Mouse (Mus musculus) limb, embryonic 13.5 days (tissue): ENCODE data around the gene Ppargc1a. TPM values are rescaled to one million over a fixed set of nuclear protein-coding genes. Genes with fewer than 3 reads are reported as not detected.
A peak's percentile ranks its signal among the peaks of the same experiment; 100 is the strongest.

Source experiments
- ATAC-seq: fragments of 200-750 bp; cut with Nextera tagmentation; 2 replicates; pipeline ENCODE4 v1.8.0; 2017; ENCODE audit warnings: low read depth, moderate number of reproducible peaks, moderate TSS enrichment; ENCODE audit not compliant: low FRiP score
- H3K27ac ChIP-seq: fragments of 300-500 bp; sonication (generic); 2 replicates; pipeline ENCODE4 v1.5.1; 2015; ENCODE audit warnings: inconsistent platforms, mild to moderate bottlenecking, moderate library complexity
- H3K27me3 ChIP-seq: fragments of 300-500 bp; sonication (generic); 2 replicates; pipeline ENCODE4 v1.6.1; 2015; ENCODE audit warnings: mild to moderate bottlenecking, inconsistent platforms
- H3K36me3 ChIP-seq: fragments of 300-500 bp; sonication (generic); 2 replicates; pipeline ENCODE4 v1.6.1; 2015; ENCODE audit warnings: inconsistent platforms, mild to moderate bottlenecking, moderate library complexity
- H3K4me1 ChIP-seq: fragments of 300-500 bp; sonication (generic); 2 replicates; pipeline ENCODE4 v1.6.1; 2015; ENCODE audit warnings: inconsistent platforms
- H3K4me2 ChIP-seq: fragments of 300-500 bp; sonication (generic); replicated peaks from 2 replicates; pipeline ENCODE4 v1.6.1; 2015; ENCODE audit warnings: inconsistent platforms, mild to moderate bottlenecking, moderate library complexity
- H3K4me3 ChIP-seq: fragments of 300-500 bp; sonication (generic); 2 replicates; pipeline ENCODE4 v1.5.1; 2015; ENCODE audit warnings: moderate library complexity, mild to moderate bottlenecking, inconsistent platforms
- H3K9ac ChIP-seq: fragments of 300-500 bp; sonication (generic); 2 replicates; pipeline ENCODE4 v1.6.1; 2015; ENCODE audit warnings: mild to moderate bottlenecking, inconsistent platforms
- H3K9me3 ChIP-seq: fragments of 300-500 bp; sonication (generic); 2 replicates; pipeline ENCODE4 v1.6.1; 2016; ENCODE audit warnings: inconsistent platforms
- WGBS: fragments of 180-500 bp; shearing (Covaris S2); methylation state at CpG from one replicate; pipeline ENCODE4 v1.1.7; 2015; 5-methylcytosine and 5-hydroxymethylcytosine counted together
- polyA plus RNA-seq: library from polyadenylated mRNA; unstranded; fragments of >200 nt; fragmentation: Nextera tagmentation; extraction: Ambion mirVana; gene quantifications from 2 replicates; pipeline ENCODE4 v1.2.1, GENCODE M21; 2015

Gene Ppargc1a
- polyA plus RNA-seq, 1 experiment from 2014 or later, result 2.6 TPM

GRCm38 (mm10) chr5:51483768-51484167, 83.8 kb downstream of the Ppargc1a start:
- Histone ChIP-seq H3K4me2 (no peak overlapping the region), H3K9me3 (no peaks in the 10 kb centered on the region), H3K36me3 (no peaks in the 10 kb centered on the region), H3K9ac (no peak overlapping the region), H3K27ac (no peak overlapping the region), H3K4me1 (peaks cover 3% of the 10 kb centered on the region; the same call in 1 of the 2 replicates), H3K4me3 (no peak overlapping the region), H3K27me3 (no peaks in the 10 kb centered on the region; the same call in 1 of the 2 replicates)
- ATAC-seq, result no peak
- 65% methylated on average over 1 of the region's 1 CpGs for WGBS

- H3K4me1 ChIP-seq, result peaks cover 15% of the 10 kb centered on the region
- H3K27me3 ChIP-seq, result peaks cover 2% of the 10 kb centered on the region; the same call in 1 of the 2 replicates
- no peak overlapping the region for H3K4me3 ChIP-seq
- H3K36me3 ChIP-seq, result no peaks in the 10 kb centered on the region
- no peaks in the 10 kb centered on the region for H3K9me3 ChIP-seq
- H3K9ac ChIP-seq, result no peak overlapping the region
- no peak overlapping the region for H3K4me2 ChIP-seq
- no peak for ATAC-seq
- no peak overlapping the region for H3K27ac ChIP-seq
Observed at GRCm38 (mm10) chr5:51479859-51480258, 87.7 kb downstream of the Ppargc1a start.

- H3K4me2 ChIP-seq, result no peak overlapping the region
- H3K27ac ChIP-seq, result no peak overlapping the region
- no peaks in the 10 kb centered on the region for H3K9me3 ChIP-seq
- no peak overlapping the region for H3K4me3 ChIP-seq
- no peak overlapping the region for H3K9ac ChIP-seq
- 67% methylated on average over 2 of the region's 2 CpGs for WGBS
- peaks cover 15% of the 10 kb centered on the region for H3K4me1 ChIP-seq
- peaks cover 2% of the 10 kb centered on the region; the same call in 1 of the 2 replicates for H3K27me3 ChIP-seq
- ATAC-seq, result no peak
- H3K36me3 ChIP-seq, result no peaks in the 10 kb centered on the region
Observed at GRCm38 (mm10) chr5:51479456-51479855, 88.1 kb downstream of the Ppargc1a start.

GRCm38 (mm10) chr5:51478319-51478994, 89.1 kb downstream of the Ppargc1a start:
- Histone ChIP-seq H3K4me1 (peaks cover 15% of the 10 kb centered on the region), H3K36me3 (no peaks in the 10 kb centered on the region), H3K4me3 (no peak overlapping the region), H3K9me3 (0 out of 2 replicates have a peak, but pooled peaks cover 4% of the 10 kb centered on the region), H3K9ac (no peak overlapping the region), H3K4me2 (peak overlapping the region; percentile 25), H3K27ac (no peak overlapping the region), H3K27me3 (peaks cover 2% of the 10 kb centered on the region; the same call in 1 of the 2 replicates)
- peak; percentile 86 for ATAC-seq
- 7% methylated on average over 7 of the region's 7 CpGs for WGBS

GRCm38 (mm10) chr5:51477140-51477539, 90.4 kb downstream of the Ppargc1a start:
- H3K9me3 ChIP-seq, result peaks cover 12% of the 10 kb centered on the region
- ATAC-seq, result no peak
- H3K4me2 ChIP-seq, result no peak overlapping the region
- 29% methylated on average over 3 of the region's 3 CpGs for WGBS
- H3K9ac ChIP-seq, result no peak overlapping the region
- H3K4me3 ChIP-seq, result no peak overlapping the region
- peaks cover 15% of the 10 kb centered on the region for H3K4me1 ChIP-seq
- H3K27ac ChIP-seq, result no peak overlapping the region
- H3K27me3 ChIP-seq, result peaks cover 2% of the 10 kb centered on the region; the same call in 1 of the 2 replicates
- H3K36me3 ChIP-seq, result peaks cover 4% of the 10 kb centered on the region; the same call in 1 of the 2 replicates

GRCm38 (mm10) chr5:51475034-51475541, 92.4 kb downstream of the Ppargc1a start:
- peaks cover 2% of the 10 kb centered on the region; the same call in 1 of the 2 replicates for H3K27me3 ChIP-seq
- no peak overlapping the region for H3K27ac ChIP-seq
- peaks cover 12% of the 10 kb centered on the region for H3K9me3 ChIP-seq
- no peak overlapping the region for H3K9ac ChIP-seq
- peaks cover 15% of the 10 kb centered on the region for H3K4me1 ChIP-seq
- 87% methylated on average over 4 of the region's 4 CpGs for WGBS
- H3K36me3 ChIP-seq, result peaks cover 4% of the 10 kb centered on the region; the same call in 1 of the 2 replicates
- no peak overlapping the region for H3K4me3 ChIP-seq
- no peak for ATAC-seq
- no peak overlapping the region for H3K4me2 ChIP-seq

- WGBS, result 78% methylated on average over 4 of the region's 4 CpGs
- peak; percentile 48; the same call in 1 of the 2 replicates for ATAC-seq
- Histone ChIP-seq H3K27me3 (0 out of 2 replicates have a peak, but pooled peaks cover 2% of the 10 kb centered on the region), H3K36me3 (peaks cover 4% of the 10 kb centered on the region; the same call in 1 of the 2 replicates), H3K4me1 (no peaks in the 10 kb centered on the region), H3K27ac (no peak overlapping the region), H3K9ac (no peak overlapping the region), H3K4me3 (no peak overlapping the region), H3K9me3 (peaks cover 12% of the 10 kb centered on the region), H3K4me2 (no peak overlapping the region)
Observed at GRCm38 (mm10) chr5:51471614-51472013, 95.9 kb downstream of the Ppargc1a start.

- Histone ChIP-seq H3K4me1 (no peaks in the 10 kb centered on the region), H3K27me3 (no peaks in the 10 kb centered on the region), H3K9me3 (no peaks in the 10 kb centered on the region), H3K4me2 (no peak overlapping the region), H3K9ac (no peak overlapping the region), H3K27ac (no peak overlapping the region), H3K4me3 (no peak overlapping the region), H3K36me3 (no peaks in the 10 kb centered on the region)
- no peak for ATAC-seq
- 73% methylated on average over 5 of the region's 5 CpGs for WGBS
Observed at GRCm38 (mm10) chr5:51466036-51466435, 101.5 kb downstream of the Ppargc1a start.

GRCm38 (mm10) chr5:51452033-51452432, 115.5 kb downstream of the Ppargc1a start:
- H3K27me3 ChIP-seq, result no peaks in the 10 kb centered on the region
- no peak overlapping the region for H3K27ac ChIP-seq
- no peaks in the 10 kb centered on the region for H3K9me3 ChIP-seq
- peaks cover 6% of the 10 kb centered on the region; the same call in 1 of the 2 replicates for H3K4me1 ChIP-seq
- no peak overlapping the region for H3K4me2 ChIP-seq
- WGBS, result 52% methylated on average over 3 of the region's 3 CpGs
- no peak overlapping the region for H3K4me3 ChIP-seq
- H3K9ac ChIP-seq, result no peak overlapping the region
- no peaks in the 10 kb centered on the region for H3K36me3 ChIP-seq
- ATAC-seq, result no peak

GRCm38 (mm10) chr5:51447631-51448030, 119.9 kb downstream of the Ppargc1a start:
- H3K27ac ChIP-seq, result no peak overlapping the region
- no peaks in the 10 kb centered on the region for H3K9me3 ChIP-seq
- ATAC-seq, result no peak
- no peak overlapping the region for H3K4me3 ChIP-seq
- WGBS, result 93% methylated on average over 1 of the region's 1 CpGs
- H3K4me2 ChIP-seq, result no peak overlapping the region
- H3K4me1 ChIP-seq, result peaks cover 6% of the 10 kb centered on the region; the same call in 1 of the 2 replicates
- H3K9ac ChIP-seq, result no peak overlapping the region
- no peaks in the 10 kb centered on the region for H3K27me3 ChIP-seq
- H3K36me3 ChIP-seq, result no peaks in the 10 kb centered on the region

- no peaks in the 10 kb centered on the region for H3K9me3 ChIP-seq
- WGBS, result 74% methylated on average over 14 of the region's 14 CpGs
- no peaks in the 10 kb centered on the region for H3K36me3 ChIP-seq
- no peak overlapping the region for H3K4me3 ChIP-seq
- no peak overlapping the region for H3K4me2 ChIP-seq
- H3K27ac ChIP-seq, result no peak overlapping the region
- no peaks in the 10 kb centered on the region for H3K27me3 ChIP-seq
- H3K9ac ChIP-seq, result no peak overlapping the region
- no peaks in the 10 kb centered on the region for H3K4me1 ChIP-seq
- ATAC-seq, result no peak
Observed at GRCm38 (mm10) chr5:51446299-51447090, 121.0 kb downstream of the Ppargc1a start.

- Histone ChIP-seq H3K4me2 (no peak overlapping the region), H3K9ac (no peak overlapping the region)
Observed at GRCm38 (mm10) chr5:51445726-51446125, 121.8 kb downstream of the Ppargc1a start.

More at GRCm38 (mm10) chr5:51445726-51446125, 121.8 kb downstream of the Ppargc1a start:
- Histone ChIP-seq H3K27ac (no peak overlapping the region), H3K4me3 (no peak overlapping the region), H3K9me3 (no peaks in the 10 kb centered on the region), H3K4me1 (no peaks in the 10 kb centered on the region), H3K36me3 (no peaks in the 10 kb centered on the region), H3K27me3 (no peaks in the 10 kb centered on the region)
- no peak for ATAC-seq
